Mouse (Mus musculus) myocyte (in vitro differentiated cells): ENCODE data around the gene Tmem108. TPM values are rescaled to one million over a fixed set of nuclear protein-coding genes. Genes with fewer than 3 reads are reported as not detected.
A peak's percentile ranks its signal among the peaks of the same experiment; 100 is the strongest.

Experiments used
- H3K27me3 ChIP-seq: one replicate; pipeline ENCODE4 v1.6.1; 2011; ENCODE audit not compliant: control insufficient read depth, insufficient read depth, insufficient read length
- H3K36me3 ChIP-seq: one replicate; pipeline ENCODE4 v1.6.1; 2011; ENCODE audit not compliant: control insufficient read depth, insufficient read depth
- H3K4me2 ChIP-seq: one replicate; pipeline ENCODE4 v1.6.1; 2011; ENCODE audit warnings: low read depth, control low read depth
- H3K4me3 ChIP-seq: one replicate; pipeline ENCODE4 v1.5.1; 2011; ENCODE audit warnings: mild to moderate bottlenecking, control low read depth, moderate library complexity
- H3K79me2 ChIP-seq: one replicate; pipeline ENCODE4 v1.6.1; 2011; ENCODE audit not compliant: control insufficient read depth, insufficient read depth
- H3ac ChIP-seq: one replicate; pipeline ENCODE4 v1.6.1; 2011; ENCODE audit not compliant: control insufficient read depth, insufficient read length
- CEBPB ChIP-seq: IDR thresholded peaks from 2 replicates; pipeline ENCODE4 v1.6.1; 2011; ENCODE audit warnings: mild to moderate bottlenecking, moderate library complexity; ENCODE audit not compliant: poor library complexity, insufficient read depth, severe bottlenecking
- E2F4 ChIP-seq: IDR thresholded peaks from one replicate; pipeline ENCODE4 v1.6.1; 2011; ENCODE audit warnings: mild to moderate bottlenecking, control low read depth, moderate library complexity; ENCODE audit not compliant: insufficient read depth
- MAX ChIP-seq: IDR thresholded peaks from one replicate; pipeline ENCODE4 v1.6.1; 2011; ENCODE audit warnings: low read depth, mild to moderate bottlenecking, control low read depth
- MYOD1 ChIP-seq, 3 experiments: IDR thresholded peaks; one replicate each; pipeline ENCODE4 v1.6.1; 2011; ENCODE audit warnings: control low read depth in 2 of 3, low read depth in 2 of 3, mild to moderate bottlenecking in 2 of 3, moderate library complexity in 1 of 3; ENCODE audit not compliant: insufficient read length in 2 of 3, control insufficient read depth in 1 of 3
- MYOG ChIP-seq, 3 experiments: IDR thresholded peaks; one replicate each; pipeline ENCODE4 v1.6.1; 2011; ENCODE audit warnings: control low read depth in 2 of 3, low read depth in 2 of 3, mild to moderate bottlenecking in 2 of 3; ENCODE audit not compliant: insufficient read length in 2 of 3, control insufficient read depth in 1 of 3, insufficient read depth in 1 of 3
- POLR2A ChIP-seq: IDR thresholded peaks from one replicate; pipeline ENCODE4 v1.6.1; 2011; ENCODE audit warnings: low read depth, mild to moderate bottlenecking, control low read depth, moderate library complexity; ENCODE audit not compliant: insufficient read length
- POLR2AphosphoS2 ChIP-seq: IDR thresholded peaks from one replicate; pipeline ENCODE4 v1.6.1; 2011; ENCODE audit warnings: low read depth, control low read depth; ENCODE audit not compliant: insufficient read length
- REST ChIP-seq: IDR thresholded peaks from one replicate; pipeline ENCODE4 v1.6.1; 2011; ENCODE audit warnings: mild to moderate bottlenecking, control low read depth, moderate library complexity; ENCODE audit not compliant: insufficient read depth, insufficient read length
- SRF ChIP-seq: IDR thresholded peaks from one replicate; pipeline ENCODE4 v1.6.1; 2011; ENCODE audit warnings: low read depth; ENCODE audit not compliant: control insufficient read depth, insufficient read length
- TCF12 ChIP-seq: IDR thresholded peaks from one replicate; pipeline ENCODE4 v1.6.1; 2011; ENCODE audit warnings: mild to moderate bottlenecking, control low read depth; ENCODE audit not compliant: poor library complexity, insufficient read depth, severe bottlenecking
- TCF3 ChIP-seq: IDR thresholded peaks from one replicate; pipeline ENCODE4 v1.6.1; 2011; ENCODE audit warnings: low read depth, control low read depth; ENCODE audit not compliant: insufficient read length
- USF1 ChIP-seq: IDR thresholded peaks from one replicate; pipeline ENCODE4 v1.6.1; 2011; ENCODE audit warnings: low read depth, mild to moderate bottlenecking, control low read depth, moderate library complexity
- polyA plus RNA-seq: library from polyadenylated mRNA; unstranded; fragments of >200 nt; fragmentation: generic; extraction: Trizol; gene quantifications from one replicate; pipeline ENCODE4 v1.2.1, GENCODE M21; 2012; ENCODE audit warnings: missing spikeins

Gene Tmem108
- polyA plus RNA-seq, 1 experiment = not detected

- no peaks in the 10 kb centered on the region for H3K27me3 ChIP-seq
- TF ChIP-seq POLR2A = no peak
- H3K4me2 ChIP-seq = no peak overlapping the region
- H3K4me3 ChIP-seq = no peak overlapping the region
- no peaks in the 10 kb centered on the region for H3K36me3 ChIP-seq
- no peaks in the 10 kb centered on the region for H3K79me2 ChIP-seq
- no peak overlapping the region for H3ac ChIP-seq
Measured at GRCm38 (mm10) chr9:103489883-103490282, 271.8 kb downstream of the Tmem108 start.

GRCm38 (mm10) chr9:103489096-103489495, 272.5 kb downstream of the Tmem108 start:
- no peak overlapping the region for H3K4me3 ChIP-seq
- TF ChIP-seq MYOD1 (IDR thresholded peaks at IDR 0.05; ENCODE audit: control insufficient read depth in 1 of 3, insufficient read length in 2 of 3, low read depth in 2 of 3) (no peak), USF1 (no peak), POLR2AphosphoS2 (no peak), MAX (no peak), REST (no peak), SRF (no peak), E2F4 (no peak), MYOG (IDR thresholded peaks at IDR 0.05; ENCODE audit: control insufficient read depth in 1 of 3, insufficient read depth in 1 of 3, insufficient read length in 2 of 3, low read depth in 2 of 3) (no peak), POLR2A (no peak), CEBPB (no peak), TCF12 (no peak), TCF3 (no peak)
- no peak overlapping the region for H3ac ChIP-seq
- no peaks in the 10 kb centered on the region for H3K79me2 ChIP-seq
- no peaks in the 10 kb centered on the region for H3K36me3 ChIP-seq
- H3K27me3 ChIP-seq = no peaks in the 10 kb centered on the region
- no peak overlapping the region for H3K4me2 ChIP-seq

- TF ChIP-seq REST = no peak
- no peak for TF ChIP-seq USF1
- TF ChIP-seq TCF12 = no peak
- TF ChIP-seq MYOD1 (IDR thresholded peaks at IDR 0.05; ENCODE audit: control insufficient read depth in 1 of 3, insufficient read length in 2 of 3, low read depth in 2 of 3) = no peak
- TF ChIP-seq CEBPB = no peak
- no peak for TF ChIP-seq SRF
- TF ChIP-seq POLR2AphosphoS2 = no peak
- TF ChIP-seq MYOG (IDR thresholded peaks at IDR 0.05; ENCODE audit: control insufficient read depth in 1 of 3, insufficient read depth in 1 of 3, insufficient read length in 2 of 3, low read depth in 2 of 3) = no peak
- no peak for TF ChIP-seq TCF3
- no peak for TF ChIP-seq E2F4
- no peak for TF ChIP-seq POLR2A
- no peak for TF ChIP-seq MAX
- Histone ChIP-seq H3K79me2 (no peaks in the 10 kb centered on the region), H3K4me2 (no peak overlapping the region), H3K36me3 (no peaks in the 10 kb centered on the region), H3K27me3 (no peaks in the 10 kb centered on the region), H3K4me3 (no peak overlapping the region), H3ac (no peak overlapping the region)
Measured at GRCm38 (mm10) chr9:103486262-103486661, 275.4 kb downstream of the Tmem108 start.

- no peaks in the 10 kb centered on the region for H3K79me2 ChIP-seq
- H3K4me3 ChIP-seq = no peak overlapping the region
- H3K36me3 ChIP-seq = no peaks in the 10 kb centered on the region
- no peak overlapping the region for H3ac ChIP-seq
- H3K4me2 ChIP-seq = no peak overlapping the region
- H3K27me3 ChIP-seq = no peaks in the 10 kb centered on the region
- no peak for TF ChIP-seq USF1
- no peak for TF ChIP-seq TCF3
- no peak for TF ChIP-seq CEBPB
- no peak for TF ChIP-seq REST
- no peak for TF ChIP-seq POLR2A
- no peak for TF ChIP-seq POLR2AphosphoS2
- TF ChIP-seq MAX = no peak
- TF ChIP-seq MYOG (IDR thresholded peaks at IDR 0.05; ENCODE audit: control insufficient read depth in 1 of 3, insufficient read depth in 1 of 3, insufficient read length in 2 of 3, low read depth in 2 of 3) = no peak
- TF ChIP-seq TCF12 = no peak
- no peak for TF ChIP-seq E2F4
- no peak for TF ChIP-seq MYOD1 (IDR thresholded peaks at IDR 0.05; ENCODE audit: control insufficient read depth in 1 of 3, insufficient read length in 2 of 3, low read depth in 2 of 3)
- no peak for TF ChIP-seq SRF
Measured at GRCm38 (mm10) chr9:103485606-103486005, 276.0 kb downstream of the Tmem108 start.

GRCm38 (mm10) chr9:103480603-103481220, 280.9 kb downstream of the Tmem108 start:
- no peak for TF ChIP-seq MAX
- no peak for TF ChIP-seq TCF3
- no peak for TF ChIP-seq CEBPB
- TF ChIP-seq POLR2AphosphoS2 = no peak
- peak in 1 of 3 experiments; percentile 20 for TF ChIP-seq MYOG (IDR thresholded peaks at IDR 0.05; ENCODE audit: control insufficient read depth in 1 of 3, insufficient read depth in 1 of 3, insufficient read length in 2 of 3, low read depth in 2 of 3)
- TF ChIP-seq POLR2A = no peak
- no peak for TF ChIP-seq USF1
- TF ChIP-seq E2F4 = no peak
- no peak for TF ChIP-seq SRF
- peak in 1 of 3 experiments; percentile 38 for TF ChIP-seq MYOD1 (IDR thresholded peaks at IDR 0.05; ENCODE audit: control insufficient read depth in 1 of 3, insufficient read length in 2 of 3, low read depth in 2 of 3)
- TF ChIP-seq TCF12 = no peak
- Histone ChIP-seq H3K4me3 (no peak overlapping the region), H3K27me3 (no peaks in the 10 kb centered on the region), H3ac (no peak overlapping the region), H3K36me3 (no peaks in the 10 kb centered on the region), H3K4me2 (no peak overlapping the region), H3K79me2 (no peaks in the 10 kb centered on the region)
